Mouse (Mus musculus) MEL (cell line): ENCODE measurements around the gene Rbp2. TPM values are rescaled to one million over a fixed set of nuclear protein-coding genes. Genes with fewer than 3 reads are reported as not detected.

Source experiments
- DNase-seq: peaks from one replicate; pipeline ENCODE4 v3.0.0; 2011; ENCODE audit warnings: low read depth, low spot score
- H3K27ac ChIP-seq: 2 replicates; pipeline ENCODE4 v1.5.1; 2012; ENCODE audit warnings: low read depth, mild to moderate bottlenecking, control low read depth, low read length, moderate library complexity; ENCODE audit not compliant: control insufficient read depth
- H3K27me3 ChIP-seq, 2 experiments: fragments of 150-350 bp in 1 of 2; sonication (generic) in 1 of 2; 2 replicates each; pipeline ENCODE4 v1.6.1; 2012; ENCODE audit warnings: low read length in 2 of 2, mild to moderate bottlenecking in 2 of 2, improper control_type of control experiment in 1 of 2, moderate library complexity in 1 of 2; ENCODE audit not compliant: insufficient read depth in 2 of 2, control insufficient read depth in 1 of 2
- H3K36me3 ChIP-seq, 2 experiments: 2 replicates each; pipeline ENCODE4 v1.6.1; 2012 to 2014; ENCODE audit warnings: low read length in 2 of 2, improper control_type of control experiment in 1 of 2, inconsistent platforms in 1 of 2, mild to moderate bottlenecking in 1 of 2; ENCODE audit not compliant: insufficient read depth in 2 of 2, control insufficient read depth in 1 of 2
- H3K4me1 ChIP-seq, 2 experiments: fragments of 150-350 bp in 1 of 2; sonication (generic) in 1 of 2; 2 replicates each; pipeline ENCODE4 v1.6.1; 2012; ENCODE audit warnings: low read length in 2 of 2, improper control_type of control experiment in 1 of 2, mild to moderate bottlenecking in 1 of 2; ENCODE audit not compliant: insufficient read depth in 2 of 2, control insufficient read depth in 1 of 2
- H3K4me3 ChIP-seq, 2 experiments: fragments of 150-350 bp in 1 of 2; sonication (generic) in 1 of 2; 2 replicates each; pipeline ENCODE4 v1.5.1; 2012; ENCODE audit warnings: low read depth in 2 of 2, low read length in 2 of 2, mild to moderate bottlenecking in 2 of 2, moderate library complexity in 2 of 2, control low read depth in 1 of 2, improper control_type of control experiment in 1 of 2; ENCODE audit not compliant: control insufficient read depth in 1 of 2, insufficient read depth in 1 of 2
- H3K79me2 ChIP-seq: 2 replicates; pipeline ENCODE4 v1.6.1; 2012; ENCODE audit warnings: mild to moderate bottlenecking, low read length, moderate library complexity; ENCODE audit not compliant: control insufficient read depth, poor library complexity, insufficient read depth
- H3K9ac ChIP-seq: 2 replicates; pipeline ENCODE4 v1.6.1; 2012; ENCODE audit warnings: low read depth, mild to moderate bottlenecking, control low read depth, low read length, moderate library complexity; ENCODE audit not compliant: control insufficient read depth, poor library complexity, severe bottlenecking
- H3K9me3 ChIP-seq: fragments of 150-350 bp; sonication (generic); replicated peaks from 2 replicates; pipeline ENCODE4 v1.6.1; 2012; ENCODE audit warnings: mild to moderate bottlenecking, low read length, improper control_type of control experiment, moderate library complexity; ENCODE audit not compliant: insufficient read depth
- CTCF ChIP-seq, 3 experiments: IDR thresholded peaks in 2 of 3; conservative IDR thresholded peaks in 1 of 3; 2 replicates each; pipeline ENCODE4 v1.5.1; 2011 to 2012; ENCODE audit warnings: low read length in 3 of 3, low read depth in 2 of 3, mild to moderate bottlenecking in 2 of 3, improper control_type of control experiment in 1 of 3, inconsistent platforms in 1 of 3, mixed read lengths in 1 of 3, moderate library complexity in 1 of 3; ENCODE audit not compliant: control insufficient read depth in 1 of 3, insufficient read depth in 1 of 3, poor library complexity in 1 of 3, severe bottlenecking in 1 of 3
- E2F4 ChIP-seq: IDR thresholded peaks from 2 replicates; pipeline ENCODE4 v1.6.1; 2011; ENCODE audit warnings: low read depth, low read length, improper control_type of control experiment, borderline replicate concordance
- ELF1 ChIP-seq: IDR thresholded peaks from 2 replicates; pipeline ENCODE4 v1.6.1; 2014; ENCODE audit warnings: low read depth, mild to moderate bottlenecking, inconsistent platforms, low read length, improper control_type of control experiment, moderate library complexity
- JUND ChIP-seq: IDR thresholded peaks from 2 replicates; pipeline ENCODE4 v1.6.1; 2011; ENCODE audit warnings: low read depth, mild to moderate bottlenecking, improper control_type of control experiment, low read length
- KAT2A ChIP-seq: conservative IDR thresholded peaks from 2 replicates; pipeline ENCODE4 v1.6.1; 2012; ENCODE audit warnings: low read depth, low read length, improper control_type of control experiment, inconsistent platforms
- MAX ChIP-seq: IDR thresholded peaks from 2 replicates; pipeline ENCODE4 v1.6.1; 2011; ENCODE audit warnings: low read length, improper control_type of control experiment
- MEF2A ChIP-seq: IDR thresholded peaks from 2 replicates; pipeline ENCODE4 v1.6.1; 2014; ENCODE audit warnings: low read depth, mild to moderate bottlenecking, inconsistent platforms, low read length, improper control_type of control experiment; ENCODE audit not compliant: poor library complexity, insufficient replicate concordance, severe bottlenecking; ENCODE audit errors: extremely low read depth
- MXI1 ChIP-seq: IDR thresholded peaks from 2 replicates; pipeline ENCODE4 v1.6.1; 2011; ENCODE audit warnings: mild to moderate bottlenecking, low read depth, low read length, improper control_type of control experiment
- NELFE ChIP-seq: IDR thresholded peaks from 2 replicates; pipeline ENCODE4 v1.6.1; 2011; ENCODE audit warnings: low read depth, low read length, improper control_type of control experiment
- POLR2A ChIP-seq, 2 experiments: IDR thresholded peaks; 2 replicates each; pipeline ENCODE4 v1.6.1; 2011 to 2012; ENCODE audit warnings: low read length in 2 of 2, mild to moderate bottlenecking in 2 of 2, control low read depth in 1 of 2, improper control_type of control experiment in 1 of 2, low read depth in 1 of 2, moderate library complexity in 1 of 2; ENCODE audit not compliant: control insufficient read depth in 1 of 2, insufficient read depth in 1 of 2, poor library complexity in 1 of 2
- POLR2AphosphoS5 ChIP-seq: IDR thresholded peaks from 2 replicates; pipeline ENCODE4 v1.6.1; 2012; ENCODE audit warnings: low read depth, borderline replicate concordance, mild to moderate bottlenecking, inconsistent platforms, low read length, moderate library complexity, mixed read lengths
- RAD21 ChIP-seq: IDR thresholded peaks from 2 replicates; pipeline ENCODE4 v1.6.1; 2011; ENCODE audit warnings: mild to moderate bottlenecking, low read depth, low read length, improper control_type of control experiment
- SIN3A ChIP-seq: IDR thresholded peaks from 2 replicates; pipeline ENCODE4 v1.6.1; 2012; ENCODE audit warnings: low read length, improper control_type of control experiment, inconsistent platforms
- TCF12 ChIP-seq: IDR thresholded peaks from 2 replicates; pipeline ENCODE4 v1.6.1; 2014; ENCODE audit warnings: low read depth, mild to moderate bottlenecking, inconsistent platforms, low read length, improper control_type of control experiment, moderate library complexity
- USF1 ChIP-seq: IDR thresholded peaks from 2 replicates; pipeline ENCODE4 v1.6.1; 2014; ENCODE audit warnings: low read depth, mild to moderate bottlenecking, inconsistent platforms, low read length, improper control_type of control experiment, moderate library complexity
- ZKSCAN1 ChIP-seq: IDR thresholded peaks from 2 replicates; pipeline ENCODE4 v1.6.1; 2012; ENCODE audit warnings: low read depth, mild to moderate bottlenecking, inconsistent platforms, low read length, improper control_type of control experiment, moderate library complexity
- ZNF384 ChIP-seq: IDR thresholded peaks from 2 replicates; pipeline ENCODE4 v1.6.1; 2012; ENCODE audit warnings: low read depth, mild to moderate bottlenecking, inconsistent platforms, low read length, improper control_type of control experiment
- polyA plus RNA-seq, 2 experiments: library from polyadenylated mRNA; stranded (reverse) in 1 of 2; unstranded in 1 of 2; fragments of >175 nt in 1 of 2; fragments of >200 nt in 1 of 2; gene quantifications; 2 replicates each; pipeline versions ENCODE4 v1.2.1 to v1.2.4; 2012; ENCODE audit warnings: low replicate concordance in 2 of 2, low read depth in 1 of 2; ENCODE audit not compliant: insufficient read length in 2 of 2, insufficient read depth in 1 of 2, missing spikeins in 1 of 2
- total RNA-seq: library from RNA; depleted of rRNA; stranded (reverse); fragments of 300-350 nt; gene quantifications from 2 replicates; pipeline ENCODE4 v1.2.3, GENCODE M21; 2012

The Rbp2 gene
- total and polyA plus RNA-seq, 3 experiments, result 0.11 TPM; not detected in 2

GRCm38 (mm10) chr9:98445359-98446149 is 40.4 kb upstream of the Rbp2 start:
- Histone ChIP-seq H3K9me3 (no peaks in the 10 kb centered on the region), H3K4me1 (no peaks in the 10 kb centered on the region), H3K79me2 (no peaks in the 10 kb centered on the region), H3K27me3 (no peaks in the 10 kb centered on the region), H3K36me3 (no peaks in the 10 kb centered on the region), H3K9ac (no peak overlapping the region), H3K4me3 (no peak overlapping the region), H3K27ac (no peak overlapping the region)
- TF ChIP-seq POLR2A (IDR thresholded peaks at IDR 0.05; ENCODE audit: control insufficient read depth in 1 of 2, insufficient read depth in 1 of 2, low read depth in 1 of 2, low read length in 2 of 2, poor library complexity in 1 of 2) (no peak), ELF1 (no peak), KAT2A (no peak), JUND (no peak), MAX (no peak), USF1 (no peak), ZKSCAN1 (no peak), CTCF (IDR thresholded peaks at IDR 0.05 in 2 of 3, conservative IDR thresholded peaks at IDR 0.05 in 1 of 3; ENCODE audit: control insufficient read depth in 1 of 3, insufficient read depth in 1 of 3, low read depth in 2 of 3, low read length in 3 of 3, poor library complexity in 1 of 3, severe bottlenecking in 1 of 3) (no peak), MEF2A (no peak), NELFE (no peak), E2F4 (no peak), RAD21 (no peak), MXI1 (no peak)
- DNase-seq, result no peak

DNA sequence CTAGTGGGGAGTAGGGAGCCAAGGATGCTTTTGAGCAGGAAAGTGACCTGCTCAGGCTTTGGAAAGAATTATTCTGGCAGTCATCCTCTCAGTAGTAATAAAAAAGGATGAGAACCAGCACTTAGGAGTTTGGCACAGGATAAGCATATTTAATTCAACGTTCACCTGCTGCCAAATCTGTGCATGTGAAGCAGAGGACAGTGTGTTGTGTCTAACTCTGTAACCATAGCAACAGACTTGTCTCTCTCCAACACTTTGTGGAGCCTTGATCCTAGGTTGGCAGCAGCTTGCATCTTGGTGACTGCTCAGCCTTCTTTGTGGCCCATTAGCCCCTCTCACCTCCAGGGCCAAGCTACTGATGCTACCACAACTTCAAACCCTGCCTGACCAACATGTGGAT is 34.9 kb upstream of the Rbp2 start:
- Histone ChIP-seq H3K27ac (no peak overlapping the region), H3K9ac (no peak overlapping the region), H3K4me3 (no peak overlapping the region), H3K27me3 (no peaks in the 10 kb centered on the region), H3K9me3 (no peaks in the 10 kb centered on the region), H3K4me1 (no peaks in the 10 kb centered on the region), H3K36me3 (no peaks in the 10 kb centered on the region), H3K79me2 (no peaks in the 10 kb centered on the region)
- TF ChIP-seq ELF1, result no peak
- no peak for TF ChIP-seq ZNF384
- no peak for TF ChIP-seq TCF12
- no peak for TF ChIP-seq SIN3A
- TF ChIP-seq RAD21, result no peak
- no peak for TF ChIP-seq POLR2AphosphoS5
- TF ChIP-seq KAT2A, result no peak
- DNase-seq, result no peak
